8 mouse cellular contexts compared by ENCODE assay signal in the genomic region with DNA sequence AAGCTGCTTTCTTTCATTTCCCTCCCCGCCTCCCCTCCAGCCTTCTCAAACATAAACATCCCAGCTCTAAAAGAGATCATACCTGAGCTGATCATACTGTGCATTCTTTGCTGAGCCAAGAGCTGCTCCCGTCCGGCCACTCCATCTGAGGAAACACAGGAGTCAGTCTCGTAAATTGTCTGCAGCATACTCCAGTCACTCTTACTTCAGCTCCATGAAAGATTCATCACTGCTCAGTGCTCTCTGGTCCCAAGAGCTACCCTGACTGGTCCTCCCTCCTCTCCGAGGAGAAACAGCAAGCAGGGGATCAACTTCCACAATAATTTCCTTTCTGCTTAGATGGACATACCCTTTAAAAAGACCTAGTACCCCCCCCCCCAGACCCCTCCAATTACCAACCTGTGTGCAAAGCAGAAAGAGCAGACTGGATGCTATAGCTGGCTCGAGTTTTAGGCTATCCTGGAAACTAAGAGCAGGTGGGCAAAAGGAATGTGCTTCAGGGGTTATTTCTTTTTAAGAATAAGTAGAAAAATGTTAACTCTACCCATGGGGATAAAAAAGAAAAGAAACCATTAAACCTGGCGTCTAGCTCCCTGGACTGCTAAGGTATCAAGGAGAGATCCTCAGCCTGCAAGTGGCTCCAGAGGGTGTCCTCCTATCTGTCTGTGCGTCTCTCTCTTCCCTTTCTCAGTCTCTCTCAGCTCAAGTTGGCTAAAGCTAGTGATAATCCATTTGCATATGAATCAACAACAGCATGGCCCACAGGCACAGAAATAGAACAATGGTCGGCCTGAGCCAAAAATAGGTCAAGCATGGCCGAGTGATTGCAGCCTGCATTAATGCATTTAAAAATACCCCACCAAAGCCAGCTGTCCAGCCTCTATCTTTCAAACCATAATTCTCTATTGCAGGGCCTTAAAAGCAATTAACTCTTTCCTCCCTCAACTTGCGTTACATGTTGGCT.
DNase-seq lines count a peak whose midpoint lies in the region; TF ChIP-seq lines count a peak whose summit lies in the region.

No protein-coding gene starts in this region.

- TF ChIP-seq POLR2A in spleen, adult 2 months (IDR thresholded peaks at IDR 0.05; ENCODE audit: low read depth, low read length): no peak
- no peak for TF ChIP-seq POLR2A in cortical plate, adult 2 months (IDR thresholded peaks at IDR 0.05; ENCODE audit: extremely low read depth, insufficient read depth, low read length)

- H3K4me3 ChIP-seq in spleen, adult 2 months (ENCODE audit: extremely low read depth, insufficient read depth, insufficient read length): peak overlapping the region; percentile 58; the same call in 1 of the 2 replicates
- H3K4me3 ChIP-seq in cortical plate, adult 2 months (ENCODE audit: insufficient read depth, low read length): peak overlapping the region; percentile 70

- no peaks in the 10 kb centered on the region for H3K27me3 ChIP-seq in spleen, adult 2 months (ENCODE audit: control insufficient read depth, insufficient read depth, low read length)

- H3K36me3 ChIP-seq in spleen, adult 2 months (ENCODE audit: control insufficient read depth, insufficient read depth, low read length): peaks cover 1% of the 10 kb centered on the region; the same call in 1 of the 2 replicates

- peak overlapping the region; percentile 65 for H3K27ac ChIP-seq in spleen, adult 2 months (ENCODE audit: insufficient read depth, low read length)
- peak overlapping the region; percentile 43 for H3K27ac ChIP-seq in cortical plate, adult 2 months (ENCODE audit: insufficient read depth, low read length)

- DNase-seq in spleen, adult 2 months (ENCODE audit: low read depth in 1 of 2, low spot score in 2 of 2): peak in 1 of 2 experiments; percentile 43
- DNase-seq in spleen, postnatal 14 days (ENCODE audit: low spot score in 2 of 2): no peak
- peak; percentile 64 to 70 for DNase-seq in heart, adult 9 months (ENCODE audit: low spot score in 2 of 2)
- peak; percentile 46 to 52 for DNase-seq in layer of hippocampus, postnatal 14 days (ENCODE audit: low spot score in 2 of 2)
- DNase-seq in neural tube, embryonic 10.5 days (ENCODE audit: extremely low spot score, low spot score): peak; percentile 43
- no peak for DNase-seq in thymus, postnatal 10 days (ENCODE audit: low spot score in 2 of 2)
- DNase-seq in gastrocnemius, adult 18-20 months (ENCODE audit: low spot score): no peak

- TF ChIP-seq CTCF in spleen, adult 2 months (IDR thresholded peaks at IDR 0.05; ENCODE audit: extremely low read depth, insufficient read depth, insufficient read length, insufficient replicate concordance): no peak
- TF ChIP-seq CTCF in cortical plate, adult 2 months (IDR thresholded peaks at IDR 0.05; ENCODE audit: extremely low read depth, insufficient read depth, low read length): no peak

- WGBS in spleen, adult 2 months: 54% methylated on average over 11 of the region's 11 CpGs

- H3K4me1 ChIP-seq in spleen, adult 2 months (ENCODE audit: control insufficient read depth, insufficient read depth, insufficient read length): peaks cover 3% of the 10 kb centered on the region; the same call in 1 of the 2 replicates
- peaks cover 2% of the 10 kb centered on the region for H3K4me1 ChIP-seq in cortical plate, adult 2 months (ENCODE audit: control insufficient read depth, insufficient read depth, low read length)

Comparison
In these comparisons a context has a peak if more than half of its experiments do, and no peak if none do; other contexts are left out.
1. DNase-seq: peak in heart, adult 9 months (2 of 2), layer of hippocampus, postnatal 14 days (2 of 2) and neural tube, embryonic 10.5 days (single experiment); none in spleen, postnatal 14 days (0 of 2), thymus, postnatal 10 days (0 of 2) and gastrocnemius, adult 18-20 months (single experiment).